Mouse (Mus musculus): ENCODE measurements around the gene Gm10309.

- TF ChIP-seq CTCF (IDR thresholded peaks at IDR 0.05; ENCODE audit: extremely low read depth, insufficient read depth, insufficient read length, insufficient replicate concordance) (no peak), POLR2A (IDR thresholded peaks at IDR 0.05; ENCODE audit: low read depth, low read length) (no peak)
These were observed 13.6 kb upstream of the Gm10309 start for GRCm38 (mm10) chr17:86518604-86519003.

All from spleen, adult 2 months (tissue).